Mouse (Mus musculus) lung, embryonic 14.5 days (tissue): Measurements from ENCODE around the gene Stat5a. TPM values are rescaled to one million over a fixed set of nuclear protein-coding genes. Genes with fewer than 3 reads are reported as not detected.

ENCODE experiments used
- ATAC-seq: fragments of 200-750 bp; cut with Nextera tagmentation; 2 replicates; pipeline ENCODE4 v1.8.0; 2017; ENCODE audit warnings: mild to moderate bottlenecking, moderate TSS enrichment, moderate library complexity; ENCODE audit not compliant: insufficient read depth
- DNase-seq: peaks from one replicate; pipeline ENCODE4 v3.0.0-alpha.2; 2015
- H3K27ac ChIP-seq: fragments of 300-500 bp; sonication (generic); 2 replicates; pipeline ENCODE4 v1.5.1; 2014; ENCODE audit warnings: low read depth, mild to moderate bottlenecking, moderate library complexity
- H3K27me3 ChIP-seq: fragments of 300-500 bp; sonication (generic); 2 replicates; pipeline ENCODE4 v1.6.1; 2014; ENCODE audit warnings: low read length, control low read depth; ENCODE audit not compliant: insufficient read depth
- H3K36me3 ChIP-seq: fragments of 300-500 bp; sonication (generic); 2 replicates; pipeline ENCODE4 v1.6.1; 2014; ENCODE audit warnings: control low read depth; ENCODE audit not compliant: insufficient read depth
- H3K4me1 ChIP-seq: fragments of 300-500 bp; sonication (generic); 2 replicates; pipeline ENCODE4 v1.6.1; 2014; ENCODE audit warnings: antibody characterized with exemption, control low read depth; ENCODE audit not compliant: insufficient read depth
- H3K4me2 ChIP-seq: fragments of 300-500 bp; sonication (generic); 2 replicates; pipeline ENCODE4 v1.6.1; 2014; ENCODE audit warnings: mild to moderate bottlenecking
- H3K4me3 ChIP-seq: fragments of 300-500 bp; sonication (generic); 2 replicates; pipeline ENCODE4 v1.5.1; 2014; ENCODE audit warnings: low read depth, low read length
- H3K9ac ChIP-seq: fragments of 300-500 bp; sonication (generic); 2 replicates; pipeline ENCODE4 v1.6.1; 2014
- H3K9me3 ChIP-seq: fragments of 300-500 bp; sonication (generic); 2 replicates; pipeline ENCODE4 v1.6.1; 2016; ENCODE audit warnings: low read depth, low read length, control low read depth
- CTCF ChIP-seq: IDR thresholded peaks from 2 replicates; pipeline ENCODE4 v1.5.1; 2016; ENCODE audit warnings: antibody characterized with exemption, low read depth
- WGBS: fragments of 180-500 bp; shearing (Covaris S2); extraction: QIAGEN DNeasy Blood & Tissue Kit; methylation state at CpG from one replicate; pipeline ENCODE4 v1.1.7; 2014; 5-methylcytosine and 5-hydroxymethylcytosine counted together
- polyA plus RNA-seq: library from polyadenylated mRNA; unstranded; fragments of >200 nt; fragmentation: Nextera tagmentation; extraction: Ambion mirVana; gene quantifications from 2 replicates; pipeline ENCODE4 v1.2.1, GENCODE M21; 2014

Stat5a gene
- polyA plus RNA-seq, 1 experiment from 2014 or later, result 5.8 TPM

DNA sequence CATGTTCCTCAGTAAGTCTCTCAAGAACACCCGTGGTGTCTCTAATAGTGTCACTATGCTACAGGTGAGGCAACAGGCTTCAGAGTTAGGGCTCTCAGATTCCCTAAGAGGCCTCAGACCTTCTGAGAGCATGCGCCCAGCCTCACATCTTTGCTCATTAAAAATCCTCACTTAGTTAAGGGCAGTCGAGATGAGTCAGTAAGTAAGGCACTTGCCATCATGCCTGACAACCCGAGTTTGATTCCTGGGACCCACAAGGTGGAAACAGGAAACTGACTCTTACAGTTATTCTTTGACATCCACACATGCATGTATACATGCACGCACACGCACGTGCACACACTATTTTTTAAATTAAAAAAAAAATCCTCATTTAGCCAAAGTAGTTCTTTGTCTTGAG is 34.7 kb upstream of the Stat5a start:
- Histone ChIP-seq H3K9ac (no peak overlapping the region), H3K4me2 (no peak overlapping the region), H3K27ac (no peak overlapping the region), H3K9me3 (no peaks in the 10 kb centered on the region), H3K36me3 (no peaks in the 10 kb centered on the region), H3K4me3 (no peak overlapping the region), H3K4me1 (no peaks in the 10 kb centered on the region), H3K27me3 (no peaks in the 10 kb centered on the region)
- WGBS, result 75% methylated on average over 7 of the region's 7 CpGs
- DNase-seq (no peak), ATAC-seq (no peak)
- TF ChIP-seq CTCF, result no peak

DNA sequence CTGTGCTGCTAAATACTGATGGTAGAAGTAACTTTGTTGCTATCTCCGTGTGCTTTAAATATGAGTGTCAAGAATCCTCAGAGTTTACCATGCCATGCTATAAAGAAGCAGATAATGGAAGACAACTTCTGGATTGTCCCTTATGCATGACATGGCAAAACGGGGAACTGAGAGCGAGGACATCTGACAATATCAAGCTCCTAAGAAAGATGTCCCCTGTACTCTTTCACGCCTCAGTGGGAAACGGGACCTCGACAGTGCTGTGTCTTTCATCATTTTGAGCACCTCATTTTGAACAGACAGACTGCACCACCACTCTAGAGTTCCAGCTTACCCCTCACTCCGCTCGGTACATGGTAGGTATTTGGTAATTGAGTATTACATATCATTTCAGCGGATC is 33.7 kb upstream of the Stat5a start:
- no peak for DNase-seq
- no peaks in the 10 kb centered on the region for H3K36me3 ChIP-seq
- no peaks in the 10 kb centered on the region for H3K27me3 ChIP-seq
- no peak overlapping the region for H3K4me2 ChIP-seq
- H3K4me1 ChIP-seq, result no peaks in the 10 kb centered on the region
- WGBS, result 72% methylated on average over 9 of the region's 9 CpGs
- no peaks in the 10 kb centered on the region for H3K9me3 ChIP-seq
- no peak overlapping the region for H3K4me3 ChIP-seq
- no peak overlapping the region for H3K9ac ChIP-seq
- no peak for TF ChIP-seq CTCF
- H3K27ac ChIP-seq, result no peak overlapping the region
- no peak for ATAC-seq

GRCm38 (mm10) chr11:100826161-100826866 is 32.8 kb upstream of the Stat5a start:
- no peak for TF ChIP-seq CTCF
- no peak overlapping the region for H3K27ac ChIP-seq
- H3K4me2 ChIP-seq, result no peak overlapping the region
- no peaks in the 10 kb centered on the region for H3K9me3 ChIP-seq
- no peak overlapping the region for H3K9ac ChIP-seq
- ATAC-seq (no peak), DNase-seq (no peak)
- H3K4me3 ChIP-seq, result no peak overlapping the region
- H3K4me1 ChIP-seq, result no peaks in the 10 kb centered on the region
- WGBS, result 79% methylated on average over 13 of the region's 13 CpGs
- no peaks in the 10 kb centered on the region for H3K27me3 ChIP-seq
- H3K36me3 ChIP-seq, result no peaks in the 10 kb centered on the region

DNA sequence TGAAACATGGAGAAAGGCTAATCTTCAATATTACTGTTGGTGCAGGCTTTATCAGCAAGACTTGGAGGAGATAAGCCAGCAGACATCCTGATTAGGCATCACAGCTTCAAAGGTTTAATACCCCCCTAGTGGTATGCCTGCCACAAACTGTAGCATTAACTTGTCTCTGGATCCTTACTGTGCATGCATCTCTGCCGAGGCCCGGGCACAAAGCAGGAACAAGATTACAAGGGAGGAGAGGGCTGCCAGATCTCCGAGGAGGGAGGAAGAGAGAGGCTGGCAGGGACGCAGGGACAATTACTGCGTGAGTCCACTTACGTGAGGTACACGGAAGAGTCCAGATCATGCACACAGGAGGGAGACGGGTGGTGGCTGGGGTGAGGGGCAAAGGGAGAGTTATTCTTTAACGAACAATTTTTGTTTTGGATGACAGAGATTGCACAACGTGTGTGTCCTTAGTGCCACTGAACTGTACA is 30.4 kb upstream of the Stat5a start:
- ATAC-seq, result no peak
- Histone ChIP-seq H3K27me3 (no peaks in the 10 kb centered on the region), H3K9ac (no peak overlapping the region), H3K4me3 (no peak overlapping the region), H3K4me1 (no peaks in the 10 kb centered on the region), H3K9me3 (no peaks in the 10 kb centered on the region), H3K4me2 (no peak overlapping the region), H3K36me3 (no peaks in the 10 kb centered on the region), H3K27ac (no peak overlapping the region)
- WGBS, result 51% methylated on average over 10 of the region's 10 CpGs
- TF ChIP-seq CTCF, result no peak
- DNase-seq, result no peak

GRCm38 (mm10) chr11:100829691-100830090 is 29.5 kb upstream of the Stat5a start:
- no peak overlapping the region for H3K9ac ChIP-seq
- H3K4me3 ChIP-seq, result no peak overlapping the region
- TF ChIP-seq CTCF, result no peak
- H3K4me1 ChIP-seq, result no peaks in the 10 kb centered on the region
- no peaks in the 10 kb centered on the region for H3K27me3 ChIP-seq
- WGBS, result 76% methylated on average over 12 of the region's 12 CpGs
- H3K27ac ChIP-seq, result no peak overlapping the region
- no peaks in the 10 kb centered on the region for H3K36me3 ChIP-seq
- no peak overlapping the region for H3K4me2 ChIP-seq
- ATAC-seq, result no peak
- DNase-seq, result no peak
- H3K9me3 ChIP-seq, result no peaks in the 10 kb centered on the region

DNA sequence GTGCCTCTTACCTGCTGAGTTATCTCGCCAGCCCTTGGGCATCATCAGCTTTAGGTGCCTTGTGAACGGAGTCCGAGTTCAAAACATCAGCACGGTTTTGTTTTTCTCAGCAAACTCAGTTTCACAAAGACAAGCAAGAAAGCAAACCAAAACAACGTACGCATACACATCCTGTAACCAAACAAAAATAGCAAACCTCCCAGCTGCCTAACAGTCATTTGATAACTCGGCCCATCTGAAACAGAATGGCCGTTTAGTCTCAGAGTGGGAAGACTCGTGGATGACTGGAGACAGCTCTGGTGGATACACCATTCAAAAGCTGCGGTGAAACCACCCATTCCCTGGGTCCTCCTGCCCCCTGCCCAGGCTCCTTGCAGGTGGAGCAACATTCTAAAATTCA is 27.8 kb upstream of the Stat5a start:
- WGBS, result 78% methylated on average over 10 of the region's 10 CpGs
- no peaks in the 10 kb centered on the region for H3K36me3 ChIP-seq
- H3K27ac ChIP-seq, result no peak overlapping the region
- H3K9me3 ChIP-seq, result no peaks in the 10 kb centered on the region
- no peak for TF ChIP-seq CTCF
- ATAC-seq (no peak), DNase-seq (no peak)
- no peaks in the 10 kb centered on the region for H3K4me1 ChIP-seq
- no peaks in the 10 kb centered on the region for H3K27me3 ChIP-seq
- no peak overlapping the region for H3K4me2 ChIP-seq
- no peak overlapping the region for H3K4me3 ChIP-seq
- no peak overlapping the region for H3K9ac ChIP-seq

GRCm38 (mm10) chr11:100833466-100833865 is 25.7 kb upstream of the Stat5a start:
- DNase-seq (no peak), ATAC-seq (no peak)
- Histone ChIP-seq H3K4me3 (no peak overlapping the region), H3K9ac (no peak overlapping the region), H3K9me3 (peaks cover 4% of the 10 kb centered on the region; the same call in 1 of the 2 replicates), H3K36me3 (no peaks in the 10 kb centered on the region), H3K27me3 (no peaks in the 10 kb centered on the region), H3K27ac (no peak overlapping the region), H3K4me1 (no peaks in the 10 kb centered on the region), H3K4me2 (no peak overlapping the region)
- peak; percentile 49 for TF ChIP-seq CTCF
- WGBS, result 60% methylated on average over 7 of the region's 7 CpGs
